Mouse (Mus musculus) MEL (cell line): ENCODE data around the gene Tpd52l1. TPM values are rescaled to one million over a fixed set of nuclear protein-coding genes. Genes with fewer than 3 reads are reported as not detected.
A peak's percentile ranks its signal among the peaks of the same experiment; 100 is the strongest.
"Not testable (repeated sequence)": the region's sequence is repeated elsewhere in the genome, so short reads cannot be mapped to it uniquely, and the experiment has no call there.

Experiments used
- DNase-seq: peaks from one replicate; pipeline ENCODE4 v3.0.0; 2011; ENCODE audit warnings: low read depth, low spot score
- H3K27ac ChIP-seq: 2 replicates; pipeline ENCODE4 v1.5.1; 2012; ENCODE audit warnings: low read depth, mild to moderate bottlenecking, control low read depth, low read length, moderate library complexity; ENCODE audit not compliant: control insufficient read depth
- H3K27me3 ChIP-seq, 2 experiments: fragments of 150-350 bp in 1 of 2; sonication (generic) in 1 of 2; 2 replicates each; pipeline ENCODE4 v1.6.1; 2012; ENCODE audit warnings: low read length in 2 of 2, mild to moderate bottlenecking in 2 of 2, improper control_type of control experiment in 1 of 2, moderate library complexity in 1 of 2; ENCODE audit not compliant: insufficient read depth in 2 of 2, control insufficient read depth in 1 of 2
- H3K36me3 ChIP-seq, 2 experiments: 2 replicates each; pipeline ENCODE4 v1.6.1; 2012 to 2014; ENCODE audit warnings: low read length in 2 of 2, improper control_type of control experiment in 1 of 2, inconsistent platforms in 1 of 2, mild to moderate bottlenecking in 1 of 2; ENCODE audit not compliant: insufficient read depth in 2 of 2, control insufficient read depth in 1 of 2
- H3K4me1 ChIP-seq, 2 experiments: fragments of 150-350 bp in 1 of 2; sonication (generic) in 1 of 2; 2 replicates each; pipeline ENCODE4 v1.6.1; 2012; ENCODE audit warnings: low read length in 2 of 2, improper control_type of control experiment in 1 of 2, mild to moderate bottlenecking in 1 of 2; ENCODE audit not compliant: insufficient read depth in 2 of 2, control insufficient read depth in 1 of 2
- H3K4me3 ChIP-seq, 2 experiments: fragments of 150-350 bp in 1 of 2; sonication (generic) in 1 of 2; 2 replicates each; pipeline ENCODE4 v1.5.1; 2012; ENCODE audit warnings: low read depth in 2 of 2, low read length in 2 of 2, mild to moderate bottlenecking in 2 of 2, moderate library complexity in 2 of 2, control low read depth in 1 of 2, improper control_type of control experiment in 1 of 2; ENCODE audit not compliant: control insufficient read depth in 1 of 2, insufficient read depth in 1 of 2
- H3K79me2 ChIP-seq: 2 replicates; pipeline ENCODE4 v1.6.1; 2012; ENCODE audit warnings: mild to moderate bottlenecking, low read length, moderate library complexity; ENCODE audit not compliant: control insufficient read depth, poor library complexity, insufficient read depth
- H3K9ac ChIP-seq: 2 replicates; pipeline ENCODE4 v1.6.1; 2012; ENCODE audit warnings: low read depth, mild to moderate bottlenecking, control low read depth, low read length, moderate library complexity; ENCODE audit not compliant: control insufficient read depth, poor library complexity, severe bottlenecking
- H3K9me3 ChIP-seq: fragments of 150-350 bp; sonication (generic); replicated peaks from 2 replicates; pipeline ENCODE4 v1.6.1; 2012; ENCODE audit warnings: mild to moderate bottlenecking, low read length, improper control_type of control experiment, moderate library complexity; ENCODE audit not compliant: insufficient read depth
- BHLHE40 ChIP-seq: IDR thresholded peaks from 2 replicates; pipeline ENCODE4 v1.6.1; 2012; ENCODE audit warnings: low read depth, mild to moderate bottlenecking, inconsistent platforms, low read length, improper control_type of control experiment, borderline replicate concordance
- CTCF ChIP-seq, 3 experiments: IDR thresholded peaks in 2 of 3; conservative IDR thresholded peaks in 1 of 3; 2 replicates each; pipeline ENCODE4 v1.5.1; 2011 to 2012; ENCODE audit warnings: low read length in 3 of 3, low read depth in 2 of 3, mild to moderate bottlenecking in 2 of 3, improper control_type of control experiment in 1 of 3, inconsistent platforms in 1 of 3, mixed read lengths in 1 of 3, moderate library complexity in 1 of 3; ENCODE audit not compliant: control insufficient read depth in 1 of 3, insufficient read depth in 1 of 3, poor library complexity in 1 of 3, severe bottlenecking in 1 of 3
- E2F4 ChIP-seq: IDR thresholded peaks from 2 replicates; pipeline ENCODE4 v1.6.1; 2011; ENCODE audit warnings: low read depth, low read length, improper control_type of control experiment, borderline replicate concordance
- ELF1 ChIP-seq: IDR thresholded peaks from 2 replicates; pipeline ENCODE4 v1.6.1; 2014; ENCODE audit warnings: low read depth, mild to moderate bottlenecking, inconsistent platforms, low read length, improper control_type of control experiment, moderate library complexity
- EP300 ChIP-seq, 2 experiments: IDR thresholded peaks; 2 replicates each; pipeline ENCODE4 v1.6.1; 2011; ENCODE audit warnings: improper control_type of control experiment in 2 of 2, low read length in 2 of 2, low read depth in 1 of 2, mild to moderate bottlenecking in 1 of 2
- GATA1 ChIP-seq: IDR thresholded peaks from 2 replicates; pipeline ENCODE4 v1.6.1; 2011; ENCODE audit warnings: low read depth, low read length, improper control_type of control experiment
- MAFK ChIP-seq: IDR thresholded peaks from 2 replicates; pipeline ENCODE4 v1.6.1; 2011; ENCODE audit warnings: low read depth, mild to moderate bottlenecking, low read length, improper control_type of control experiment, borderline replicate concordance
- MAX ChIP-seq: IDR thresholded peaks from 2 replicates; pipeline ENCODE4 v1.6.1; 2011; ENCODE audit warnings: low read length, improper control_type of control experiment
- MAZ ChIP-seq: IDR thresholded peaks from 2 replicates; pipeline ENCODE4 v1.6.1; 2012; ENCODE audit warnings: low read depth, mild to moderate bottlenecking, inconsistent platforms, low read length, improper control_type of control experiment
- MXI1 ChIP-seq: IDR thresholded peaks from 2 replicates; pipeline ENCODE4 v1.6.1; 2011; ENCODE audit warnings: mild to moderate bottlenecking, low read depth, low read length, improper control_type of control experiment
- MYC ChIP-seq: IDR thresholded peaks from 2 replicates; pipeline ENCODE4 v1.6.1; 2011; ENCODE audit warnings: low read depth, mild to moderate bottlenecking, low read length, improper control_type of control experiment, moderate library complexity
- NELFE ChIP-seq: IDR thresholded peaks from 2 replicates; pipeline ENCODE4 v1.6.1; 2011; ENCODE audit warnings: low read depth, low read length, improper control_type of control experiment
- POLR2AphosphoS5 ChIP-seq: IDR thresholded peaks from 2 replicates; pipeline ENCODE4 v1.6.1; 2012; ENCODE audit warnings: low read depth, borderline replicate concordance, mild to moderate bottlenecking, inconsistent platforms, low read length, moderate library complexity, mixed read lengths
- SIN3A ChIP-seq: IDR thresholded peaks from 2 replicates; pipeline ENCODE4 v1.6.1; 2012; ENCODE audit warnings: low read length, improper control_type of control experiment, inconsistent platforms
- TAL1 ChIP-seq: IDR thresholded peaks from 2 replicates; pipeline ENCODE4 v1.6.1; 2012; ENCODE audit warnings: mild to moderate bottlenecking, inconsistent platforms, low read length, moderate library complexity, mixed read lengths
- TBP ChIP-seq: IDR thresholded peaks from 2 replicates; pipeline ENCODE4 v1.8.0; 2011; ENCODE audit warnings: low read depth, low read length, improper control_type of control experiment
- TCF12 ChIP-seq: IDR thresholded peaks from 2 replicates; pipeline ENCODE4 v1.6.1; 2014; ENCODE audit warnings: low read depth, mild to moderate bottlenecking, inconsistent platforms, low read length, improper control_type of control experiment, moderate library complexity
- UBTF ChIP-seq: IDR thresholded peaks from 2 replicates; pipeline ENCODE4 v1.6.1; 2012; ENCODE audit warnings: low read depth, mild to moderate bottlenecking, inconsistent platforms, low read length, improper control_type of control experiment, moderate library complexity, borderline replicate concordance; ENCODE audit not compliant: insufficient read depth
- USF2 ChIP-seq, 2 experiments: IDR thresholded peaks; 2 replicates each; pipeline ENCODE4 v1.6.1; 2011 to 2012; ENCODE audit warnings: improper control_type of control experiment in 2 of 2, low read length in 2 of 2, borderline replicate concordance in 1 of 2, inconsistent platforms in 1 of 2, low read depth in 1 of 2, mild to moderate bottlenecking in 1 of 2; ENCODE audit not compliant: insufficient read depth in 1 of 2
- ZKSCAN1 ChIP-seq: IDR thresholded peaks from 2 replicates; pipeline ENCODE4 v1.6.1; 2012; ENCODE audit warnings: low read depth, mild to moderate bottlenecking, inconsistent platforms, low read length, improper control_type of control experiment, moderate library complexity
- ZNF384 ChIP-seq: IDR thresholded peaks from 2 replicates; pipeline ENCODE4 v1.6.1; 2012; ENCODE audit warnings: low read depth, mild to moderate bottlenecking, inconsistent platforms, low read length, improper control_type of control experiment
- polyA plus RNA-seq, 2 experiments: library from polyadenylated mRNA; stranded (reverse) in 1 of 2; unstranded in 1 of 2; fragments of >175 nt in 1 of 2; fragments of >200 nt in 1 of 2; gene quantifications; 2 replicates each; pipeline versions ENCODE4 v1.2.1 to v1.2.4; 2012; ENCODE audit warnings: low replicate concordance in 2 of 2, low read depth in 1 of 2; ENCODE audit not compliant: insufficient read length in 2 of 2, insufficient read depth in 1 of 2, missing spikeins in 1 of 2
- total RNA-seq: library from RNA; depleted of rRNA; stranded (reverse); fragments of 300-350 nt; gene quantifications from 2 replicates; pipeline ENCODE4 v1.2.3, GENCODE M21; 2012

Gene Tpd52l1
- total and polyA plus RNA-seq, 3 experiments = not detected

GRCm38 (mm10) chr10:31390777-31391395, 54.9 kb downstream of the Tpd52l1 start:
- no peaks in the 10 kb centered on the region for H3K9me3 ChIP-seq
- H3K9ac ChIP-seq = no peak overlapping the region
- TF ChIP-seq TCF12 (no peak), TAL1 (no peak), BHLHE40 (no peak), GATA1 (no peak), TBP (no peak), MXI1 (no peak), MAFK (no peak), UBTF (no peak), POLR2AphosphoS5 (no peak), MYC (no peak), MAZ (no peak), ELF1 (no peak), E2F4 (no peak), USF2 (IDR thresholded peaks at IDR 0.05; ENCODE audit: borderline replicate concordance in 1 of 2, insufficient read depth in 1 of 2, low read depth in 1 of 2, low read length in 2 of 2) (no peak), MAX (no peak), ZNF384 (no peak), CTCF (IDR thresholded peaks at IDR 0.05 in 2 of 3, conservative IDR thresholded peaks at IDR 0.05 in 1 of 3; ENCODE audit: control insufficient read depth in 1 of 3, insufficient read depth in 1 of 3, low read depth in 2 of 3, low read length in 3 of 3, poor library complexity in 1 of 3, severe bottlenecking in 1 of 3) (no peak), ZKSCAN1 (no peak), SIN3A (no peak), NELFE (no peak)
- no peaks in the 10 kb centered on the region for H3K27me3 ChIP-seq
- no peaks in the 10 kb centered on the region for H3K4me1 ChIP-seq
- no peaks in the 10 kb centered on the region for H3K36me3 ChIP-seq
- no peaks in the 10 kb centered on the region for H3K79me2 ChIP-seq
- no peak overlapping the region for H3K27ac ChIP-seq
- no peak overlapping the region for H3K4me3 ChIP-seq
- no peak for DNase-seq

GRCm38 (mm10) chr10:31388566-31388965, 57.2 kb downstream of the Tpd52l1 start:
- H3K27ac ChIP-seq, H3K9me3 ChIP-seq, H3K4me3 ChIP-seq, H3K4me1 ChIP-seq, H3K79me2 ChIP-seq, H3K36me3 ChIP-seq, H3K27me3 ChIP-seq, H3K9ac ChIP-seq: not testable (repeated sequence)
- peak; percentile 9 for DNase-seq
- TF ChIP-seq TCF12 (peak; percentile 62; the same call in 1 of the 2 replicates), GATA1 (0 out of 2 replicates have a peak, but pooled peaks have one; percentile 20), EP300 (IDR thresholded peaks at IDR 0.05; ENCODE audit: low read depth in 1 of 2, low read length in 2 of 2) (peak in 1 of 2 experiments; percentile 30; a peak in 1 of 4 replicates)
